Mouse (Mus musculus) embryonic facial prominence, embryonic 12.5 days (tissue): Measurements from ENCODE around the gene Fmc1. TPM values are rescaled to one million over a fixed set of nuclear protein-coding genes. Genes with fewer than 3 reads are reported as not detected.
A peak's percentile ranks its signal among the peaks of the same experiment; 100 is the strongest.

Source experiments
- ATAC-seq: fragments of 200-750 bp; cut with Nextera tagmentation; 2 replicates; pipeline ENCODE4 v1.8.0; 2017; ENCODE audit not compliant: insufficient number of reproducible peaks, insufficient read depth, low FRiP score, low TSS enrichment
- H3K27ac ChIP-seq: fragments of 300-500 bp; sonication (generic); 2 replicates; pipeline ENCODE4 v1.5.1; 2016; ENCODE audit warnings: mild to moderate bottlenecking
- H3K27me3 ChIP-seq: fragments of 300-500 bp; sonication (generic); 2 replicates; pipeline ENCODE4 v1.6.1; 2016; ENCODE audit warnings: mild to moderate bottlenecking, moderate library complexity
- H3K36me3 ChIP-seq: fragments of 300-500 bp; sonication (generic); 2 replicates; pipeline ENCODE4 v1.6.1; 2016; ENCODE audit warnings: mild to moderate bottlenecking
- H3K4me1 ChIP-seq: fragments of 300-500 bp; sonication (generic); 2 replicates; pipeline ENCODE4 v1.6.1; 2016
- H3K4me2 ChIP-seq: fragments of 300-500 bp; sonication (generic); replicated peaks from 2 replicates; pipeline ENCODE4 v1.6.1; 2016; ENCODE audit warnings: mild to moderate bottlenecking, moderate library complexity
- H3K4me3 ChIP-seq: fragments of 300-500 bp; sonication (generic); 2 replicates; pipeline ENCODE4 v1.5.1; 2016; ENCODE audit warnings: mild to moderate bottlenecking
- H3K9ac ChIP-seq: fragments of 300-500 bp; sonication (generic); 2 replicates; pipeline ENCODE4 v1.6.1; 2016; ENCODE audit warnings: mild to moderate bottlenecking, moderate library complexity
- H3K9me3 ChIP-seq: fragments of 300-500 bp; sonication (generic); 2 replicates; pipeline ENCODE4 v1.6.1; 2016; ENCODE audit warnings: mild to moderate bottlenecking, moderate library complexity
- WGBS: fragments of 180-500 bp; shearing (Covaris S2); methylation state at CpG from one replicate; pipeline ENCODE4 v1.1.7; 2016; 5-methylcytosine and 5-hydroxymethylcytosine counted together
- polyA plus RNA-seq: library from polyadenylated mRNA; unstranded; fragments of >200 nt; fragmentation: Nextera tagmentation; extraction: Ambion mirVana; gene quantifications from 2 replicates; pipeline ENCODE4 v1.2.1, GENCODE M21; 2016

Gene Fmc1
- 94.9 and 102 TPM in 2 replicates for polyA plus RNA-seq

DNA sequence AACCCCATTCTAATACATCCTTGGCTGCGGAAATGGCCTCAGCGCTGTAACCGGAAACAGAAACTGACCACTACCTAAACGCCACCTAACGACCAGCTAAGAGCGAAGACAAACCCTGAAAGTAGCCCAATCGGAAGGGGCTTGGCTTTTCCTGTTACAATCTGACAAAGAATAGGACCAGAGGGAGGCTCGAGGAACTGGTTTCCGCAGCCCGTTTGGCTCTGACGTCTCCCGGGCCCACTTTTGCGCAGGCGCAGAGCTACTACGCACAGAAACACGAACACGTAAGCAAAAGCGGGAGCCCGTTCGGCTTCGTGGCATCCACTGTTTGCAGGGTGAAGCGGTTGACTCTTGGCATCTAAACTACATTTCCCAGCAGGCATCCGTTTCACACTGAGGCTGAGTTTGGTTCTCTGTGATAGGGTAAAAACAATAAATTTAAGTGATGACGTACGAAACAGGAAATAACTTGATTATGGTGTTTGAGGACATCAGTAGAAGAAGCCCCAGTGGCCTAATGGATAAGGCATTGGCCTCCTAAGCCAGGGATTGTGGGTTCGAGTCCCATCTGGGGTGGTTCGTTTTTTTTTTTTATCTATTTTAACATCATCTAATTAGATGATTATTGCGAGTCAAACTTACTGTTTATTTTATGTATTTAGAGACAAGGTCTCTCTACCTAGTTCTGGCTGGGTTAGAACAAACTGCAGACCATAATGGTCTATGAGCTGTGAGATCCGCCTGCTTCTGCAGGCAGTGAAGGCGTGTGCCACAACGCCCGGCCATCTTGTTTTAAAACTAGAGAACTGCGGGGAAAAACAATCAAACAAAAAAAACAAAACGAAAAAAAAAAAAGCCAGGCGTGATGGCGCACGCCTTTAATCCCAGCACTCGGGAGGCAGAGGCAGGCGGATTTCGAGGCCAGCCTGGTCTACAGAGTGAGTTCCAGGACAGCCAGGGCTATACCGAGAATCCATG lies at the start of gene Fmc1:
TSS of gene Fmc1 (plus strand) at position 75 of the 978 bp plus-strand sequence.
- Histone ChIP-seq H3K27me3 (no peaks in the 10 kb centered on the region), H3K4me2 (peak within 1 kb of the TSS; percentile 69), H3K9me3 (no peaks in the 10 kb centered on the region), H3K36me3 (no peaks in the 10 kb centered on the region), H3K9ac (peak within 1 kb of the TSS; percentile 77), H3K27ac (peak within 1 kb of the TSS; percentile 96), H3K4me1 (0 out of 2 replicates have a peak, but pooled peaks cover 2% of the 10 kb centered on the region), H3K4me3 (peak within 1 kb of the TSS; percentile 71)
- WGBS = 4% methylated on average over 41 of the region's 41 CpGs
- ATAC-seq = peak; percentile 91

DNA sequence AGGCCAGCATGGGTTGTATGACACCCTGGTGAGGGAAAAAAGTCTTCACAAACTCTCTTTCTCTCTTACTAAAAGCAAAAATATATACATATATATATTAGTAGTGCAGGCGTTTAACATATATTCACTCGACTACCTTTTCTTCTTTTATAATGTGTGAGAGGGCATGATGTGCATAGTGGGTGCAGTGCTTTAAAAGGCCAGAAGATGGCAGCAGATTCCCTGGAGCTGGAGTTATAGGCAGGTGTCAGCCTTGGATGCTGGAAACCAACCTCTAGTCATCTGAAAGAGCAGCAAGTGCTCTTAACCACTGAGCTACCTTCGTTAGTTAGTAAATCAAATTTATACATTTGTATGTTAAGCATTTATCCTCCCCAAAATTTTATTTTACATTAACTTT lies 40.8 kb upstream of the Fmc1 start:
- Histone ChIP-seq H3K36me3 (peaks cover 31% of the 10 kb centered on the region), H3K27ac (no peak overlapping the region), H3K4me2 (no peak overlapping the region), H3K4me1 (no peaks in the 10 kb centered on the region), H3K9ac (no peak overlapping the region), H3K4me3 (no peak overlapping the region), H3K27me3 (no peaks in the 10 kb centered on the region), H3K9me3 (no peaks in the 10 kb centered on the region)
- no peak for ATAC-seq
- WGBS = 88% methylated on average over 3 of the region's 3 CpGs

DNA sequence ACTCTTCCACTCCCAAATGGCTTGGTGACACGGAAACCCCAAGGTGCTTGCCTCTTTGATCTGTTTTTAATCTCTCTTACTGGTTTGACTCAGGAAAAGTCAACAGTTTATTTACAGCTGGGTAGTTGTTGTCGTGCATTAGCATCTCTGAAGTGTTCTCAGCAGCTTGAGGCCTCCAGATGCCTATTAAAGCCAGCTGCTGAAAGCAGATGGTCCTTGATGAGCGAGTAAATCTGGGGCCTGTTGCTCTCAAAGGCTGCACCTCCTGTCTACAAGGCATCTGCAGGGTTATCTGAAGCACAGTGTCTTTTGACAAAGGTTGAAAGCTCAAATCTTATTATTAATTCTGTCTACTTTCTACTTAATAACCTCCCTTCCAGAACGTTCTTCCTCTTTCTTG lies 37.7 kb upstream of the Fmc1 start:
- no peak for ATAC-seq
- Histone ChIP-seq H3K36me3 (peaks cover 49% of the 10 kb centered on the region), H3K4me2 (no peak overlapping the region), H3K4me3 (no peak overlapping the region), H3K4me1 (no peaks in the 10 kb centered on the region), H3K27me3 (no peaks in the 10 kb centered on the region), H3K27ac (no peak overlapping the region), H3K9me3 (no peaks in the 10 kb centered on the region), H3K9ac (no peak overlapping the region)
- 69% methylated on average over 4 of the region's 4 CpGs for WGBS

DNA sequence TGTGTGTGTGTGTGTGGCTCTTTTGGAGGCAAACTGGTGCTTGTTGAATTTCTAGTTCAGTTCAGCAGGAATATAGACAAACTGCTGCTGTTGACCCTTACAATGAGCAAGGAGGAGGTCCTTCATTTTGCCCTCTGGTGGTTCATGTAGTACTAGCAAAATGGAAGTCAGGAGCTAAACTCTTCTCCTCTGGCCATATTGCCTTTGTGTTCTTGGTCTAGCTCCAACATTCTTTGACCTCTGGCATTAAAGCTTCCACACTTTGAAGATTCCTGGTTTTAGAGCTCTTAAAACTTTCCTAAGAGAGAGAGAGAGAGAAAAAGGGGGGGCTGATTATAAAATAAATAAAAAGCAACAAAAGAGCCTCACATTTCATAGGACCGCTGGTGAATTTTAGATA lies 21.2 kb upstream of the Fmc1 start:
- no peak for ATAC-seq
- no peaks in the 10 kb centered on the region for H3K4me1 ChIP-seq
- no peaks in the 10 kb centered on the region for H3K9me3 ChIP-seq
- no peak overlapping the region for H3K27ac ChIP-seq
- WGBS = 86% methylated on average over 1 of the region's 1 CpGs
- H3K36me3 ChIP-seq = no peaks in the 10 kb centered on the region
- no peak overlapping the region for H3K4me2 ChIP-seq
- H3K4me3 ChIP-seq = no peak overlapping the region
- H3K27me3 ChIP-seq = no peaks in the 10 kb centered on the region
- no peak overlapping the region for H3K9ac ChIP-seq

DNA sequence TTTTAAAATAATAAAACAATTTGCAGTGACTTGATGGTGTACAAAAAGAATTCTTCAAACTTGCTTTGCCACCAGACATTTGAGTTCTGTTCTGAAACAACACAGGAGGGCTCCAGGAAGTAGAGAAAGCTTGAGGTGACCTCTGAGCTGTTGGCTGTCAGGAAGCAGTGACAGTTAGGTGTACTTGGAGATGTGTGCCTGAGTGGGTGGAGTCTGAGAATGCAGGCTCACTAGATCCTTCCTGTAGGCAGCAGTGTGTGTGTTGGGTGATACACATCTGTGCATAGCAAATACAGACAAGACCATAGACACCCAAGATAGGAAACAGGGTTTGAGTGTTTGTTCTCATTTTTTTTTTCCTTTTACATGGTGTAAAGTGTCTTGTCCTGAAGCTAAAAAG lies 20.5 kb upstream of the Fmc1 start:
- no peak overlapping the region for H3K9ac ChIP-seq
- H3K27ac ChIP-seq = no peak overlapping the region
- no peaks in the 10 kb centered on the region for H3K4me1 ChIP-seq
- no peaks in the 10 kb centered on the region for H3K36me3 ChIP-seq
- H3K4me2 ChIP-seq = no peak overlapping the region
- H3K4me3 ChIP-seq = no peak overlapping the region
- no peak for ATAC-seq
- no peaks in the 10 kb centered on the region for H3K9me3 ChIP-seq
- no peaks in the 10 kb centered on the region for H3K27me3 ChIP-seq

DNA sequence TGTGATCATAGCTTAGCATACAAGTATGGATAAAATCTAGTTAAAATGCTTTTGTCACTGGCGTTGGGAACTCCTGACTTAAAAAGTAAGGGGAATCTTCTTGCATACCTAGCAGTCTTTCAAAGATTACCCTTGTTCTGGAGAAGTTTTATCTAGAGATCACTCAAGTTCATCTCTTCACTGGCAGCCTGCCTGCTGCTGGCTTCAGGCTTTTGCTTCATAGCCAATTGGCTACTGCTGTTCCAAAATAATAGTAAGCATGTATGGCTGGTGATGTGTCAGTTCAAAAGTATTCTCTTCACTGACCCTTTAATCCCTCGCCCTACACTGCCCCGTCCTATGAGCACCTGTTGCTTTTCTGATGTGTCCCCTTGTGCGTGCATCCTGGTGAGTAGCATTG lies 18.1 kb upstream of the Fmc1 start:
- no peaks in the 10 kb centered on the region for H3K27me3 ChIP-seq
- H3K36me3 ChIP-seq = no peaks in the 10 kb centered on the region
- H3K9ac ChIP-seq = no peak overlapping the region
- no peaks in the 10 kb centered on the region for H3K9me3 ChIP-seq
- no peak overlapping the region for H3K4me2 ChIP-seq
- no peak overlapping the region for H3K4me3 ChIP-seq
- H3K4me1 ChIP-seq = no peaks in the 10 kb centered on the region
- no peak overlapping the region for H3K27ac ChIP-seq
- 91% methylated on average over 4 of the region's 4 CpGs for WGBS
- ATAC-seq = no peak

DNA sequence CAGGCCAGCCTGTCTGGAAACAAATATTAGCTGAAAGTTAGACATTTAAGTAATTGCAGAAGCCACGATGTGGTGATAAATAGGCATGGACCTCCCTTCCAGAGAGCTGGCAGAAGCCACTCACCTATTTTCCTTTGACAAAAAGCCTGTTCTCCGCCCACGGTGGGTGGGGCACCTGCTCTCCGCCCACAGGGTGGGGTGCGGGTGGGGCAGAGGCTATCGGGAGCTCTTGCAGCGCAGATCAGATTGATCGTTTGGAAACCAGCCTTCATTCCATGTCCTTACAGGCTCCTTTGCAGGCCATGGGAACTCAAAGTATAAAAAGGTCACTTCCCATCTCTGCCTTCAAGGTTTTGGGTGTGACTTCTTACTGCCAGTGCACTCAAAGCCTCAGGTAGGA lies 9.5 kb upstream of the Fmc1 start:
- Histone ChIP-seq H3K9me3 (no peaks in the 10 kb centered on the region), H3K36me3 (no peaks in the 10 kb centered on the region), H3K9ac (no peak overlapping the region), H3K4me1 (no peaks in the 10 kb centered on the region), H3K27ac (no peak overlapping the region), H3K4me3 (no peak overlapping the region), H3K27me3 (no peaks in the 10 kb centered on the region), H3K4me2 (no peak overlapping the region)
- no peak for ATAC-seq
- 23% methylated on average over 8 of the region's 8 CpGs for WGBS

DNA sequence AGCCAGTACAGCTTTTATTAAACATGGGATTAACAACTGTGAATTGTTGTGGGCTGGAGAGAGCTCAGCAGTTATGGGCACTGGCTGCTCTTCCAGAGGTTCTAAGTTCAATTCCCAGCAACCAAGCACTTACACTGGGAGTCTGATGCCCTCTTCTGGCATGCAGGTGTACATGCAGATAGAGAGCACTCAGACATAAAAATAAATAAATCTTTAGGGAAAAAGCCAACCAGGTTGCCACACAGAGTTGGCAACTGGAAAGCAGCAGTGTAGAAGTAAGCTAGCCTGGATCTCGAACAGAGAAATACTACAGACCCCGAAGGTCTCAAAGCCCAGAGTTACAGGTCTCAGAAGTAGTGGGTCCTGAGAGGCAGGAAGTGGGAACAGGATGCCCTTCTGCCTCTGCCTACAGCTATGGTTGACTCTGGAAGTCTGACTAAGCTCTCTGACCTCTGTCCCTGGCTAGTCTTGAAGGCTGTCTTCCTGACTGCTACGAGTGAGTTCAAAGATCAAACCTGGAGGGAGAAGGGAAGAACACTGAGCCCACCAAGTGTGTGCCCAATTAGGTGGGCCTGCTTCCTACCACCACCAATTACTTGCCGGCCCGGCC lies 2.0 kb upstream of the Fmc1 start:
- no peak overlapping the region for H3K4me2 ChIP-seq
- 33% methylated on average over 5 of the region's 5 CpGs for WGBS
- no peaks in the 10 kb centered on the region for H3K36me3 ChIP-seq
- 0 out of 2 replicates have a peak, but pooled peaks cover 2% of the 10 kb centered on the region for H3K4me1 ChIP-seq
- no peaks in the 10 kb centered on the region for H3K27me3 ChIP-seq
- no peak overlapping the region for H3K9ac ChIP-seq
- H3K27ac ChIP-seq = no peak overlapping the region
- no peaks in the 10 kb centered on the region for H3K9me3 ChIP-seq
- ATAC-seq = no peak
- no peak overlapping the region for H3K4me3 ChIP-seq

DNA sequence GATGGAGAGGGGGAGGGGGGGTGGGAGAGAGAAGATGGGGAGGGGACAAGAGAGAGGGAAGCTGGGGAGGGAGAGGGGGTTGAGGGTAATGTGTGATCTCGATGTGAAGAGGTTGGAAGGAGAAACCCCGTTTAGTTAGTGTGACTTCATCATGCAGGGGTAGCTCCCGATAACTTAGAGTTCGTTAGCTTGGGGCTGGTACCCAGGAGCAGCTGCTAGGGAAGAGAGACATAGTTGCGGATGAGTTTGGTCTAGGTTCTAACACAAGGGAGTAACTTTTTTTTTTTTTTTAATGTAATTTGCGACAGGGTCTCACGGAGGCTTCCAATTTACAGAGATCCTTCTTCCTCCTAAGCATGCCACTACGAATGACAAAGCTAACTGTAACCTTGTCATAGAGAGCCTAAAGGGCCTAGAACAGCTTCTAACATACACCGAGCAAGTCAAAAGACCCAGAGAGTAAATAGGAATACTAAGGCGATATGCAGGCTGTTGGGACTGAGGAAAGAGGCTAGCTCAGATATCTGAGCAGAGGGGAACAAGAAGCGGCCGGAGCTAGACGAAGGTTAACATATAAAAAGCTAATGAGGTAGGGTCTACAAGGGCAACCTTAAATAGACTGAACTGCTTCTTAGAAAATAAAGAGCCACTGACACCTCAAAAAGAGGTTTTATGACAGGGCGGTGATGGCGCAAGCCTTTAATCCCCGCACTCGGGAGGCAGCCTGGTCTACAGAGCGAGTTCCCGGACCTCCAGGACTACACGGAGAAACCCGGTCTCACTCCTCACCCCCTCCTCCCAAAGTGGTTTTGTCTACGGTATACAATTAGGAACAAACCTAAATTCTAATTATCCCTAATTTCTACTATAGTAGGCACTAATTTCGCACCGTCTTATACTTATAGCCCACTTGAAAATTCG lies 542 bp upstream of the Fmc1 start:
- 6% methylated on average over 25 of the region's 25 CpGs for WGBS
- Histone ChIP-seq H3K27ac (peak overlapping the region; percentile 96), H3K27me3 (no peaks in the 10 kb centered on the region), H3K4me1 (0 out of 2 replicates have a peak, but pooled peaks cover 2% of the 10 kb centered on the region), H3K4me3 (peak overlapping the region; percentile 71), H3K4me2 (peak overlapping the region; percentile 69), H3K36me3 (no peaks in the 10 kb centered on the region), H3K9ac (peak overlapping the region; percentile 69), H3K9me3 (no peaks in the 10 kb centered on the region)
- ATAC-seq = peak; percentile 3; the same call in 1 of the 2 replicates

DNA sequence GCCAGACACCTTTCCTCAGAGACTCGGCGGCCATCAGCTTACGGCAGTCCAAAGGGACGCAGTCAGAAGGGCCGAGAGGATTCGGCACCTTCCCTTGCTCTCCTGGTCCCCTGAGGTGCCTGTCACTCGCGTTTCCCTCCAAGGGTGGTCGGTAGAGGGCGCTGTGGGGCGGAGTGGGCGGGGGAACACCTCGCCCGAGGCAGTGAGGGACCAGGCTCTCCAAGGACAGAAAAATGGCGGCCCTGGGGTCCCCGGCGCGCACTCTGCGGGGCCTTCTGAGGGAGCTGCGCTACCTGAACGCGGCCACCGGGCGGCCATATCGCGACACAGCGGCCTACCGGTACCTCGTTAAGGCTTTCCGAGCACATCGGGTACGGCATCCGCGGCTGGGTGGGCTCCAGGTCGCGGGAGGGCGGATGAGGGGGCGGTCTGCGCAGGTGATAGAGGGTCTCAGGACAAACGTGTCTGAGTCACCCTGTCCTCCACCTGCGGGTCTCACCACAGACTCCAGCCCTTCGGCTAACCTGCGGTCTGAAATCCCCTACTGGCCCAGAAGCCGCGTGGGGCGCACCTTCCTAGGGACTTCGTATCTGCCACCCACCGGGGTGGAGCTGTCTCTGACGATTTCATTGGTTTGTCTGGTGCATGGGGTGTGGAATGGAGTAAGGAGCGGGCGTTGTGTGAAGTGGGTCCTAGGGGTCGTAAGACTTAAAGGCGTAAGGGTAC lies 1.5 kb downstream of the Fmc1 start:
- Histone ChIP-seq H3K4me2 (peak overlapping the region; percentile 63), H3K9ac (peak overlapping the region; percentile 77), H3K4me1 (0 out of 2 replicates have a peak, but pooled peaks cover 2% of the 10 kb centered on the region), H3K4me3 (peak overlapping the region; percentile 71), H3K9me3 (no peaks in the 10 kb centered on the region), H3K27ac (peak overlapping the region; percentile 96), H3K27me3 (no peaks in the 10 kb centered on the region), H3K36me3 (no peaks in the 10 kb centered on the region)
- WGBS = under 1% methylated on average over 53 of the region's 53 CpGs
- peak; percentile 68 for ATAC-seq

DNA sequence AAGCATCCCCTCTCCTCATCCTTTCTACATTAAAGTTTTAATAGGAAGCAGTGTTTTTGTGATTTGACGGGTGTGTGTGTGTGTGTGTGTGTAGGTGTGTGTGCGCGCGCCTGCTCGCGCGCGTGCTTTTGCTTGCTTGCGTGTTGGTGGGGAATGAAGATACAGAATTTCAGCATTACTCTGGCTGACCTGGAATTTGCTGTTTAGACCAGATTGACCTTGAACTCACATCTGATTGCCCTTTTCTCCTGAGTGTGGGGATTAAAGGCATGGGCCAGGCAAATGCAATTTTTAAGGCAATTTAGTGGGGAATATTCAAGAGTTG lies 2.0 kb downstream of the Fmc1 start:
- Histone ChIP-seq H3K36me3 (peaks cover 4% of the 10 kb centered on the region; the same call in 1 of the 2 replicates), H3K9me3 (no peaks in the 10 kb centered on the region), H3K27me3 (no peaks in the 10 kb centered on the region), H3K4me2 (peak overlapping the region; percentile 63), H3K27ac (peak overlapping the region; percentile 96), H3K4me3 (peak overlapping the region; percentile 71), H3K9ac (peak overlapping the region; percentile 77; the same call in 1 of the 2 replicates), H3K4me1 (0 out of 2 replicates have a peak, but pooled peaks cover 2% of the 10 kb centered on the region)
- no peak for ATAC-seq
- 3% methylated on average over 9 of the region's 9 CpGs for WGBS
